Mouse (Mus musculus) megakaryocyte, embryonic 14.5 days (primary cell): ENCODE data around the gene Stk16.

Experiments
- FLI1 ChIP-seq: IDR thresholded peaks from 2 replicates; pipeline ENCODE4 v1.6.1; 2012; ENCODE audit warnings: low read length, inconsistent platforms, mixed read lengths
- GATA1 ChIP-seq: IDR thresholded peaks from 3 replicates; pipeline ENCODE4 v1.6.1; 2012; ENCODE audit warnings: mixed read lengths, low read length, inconsistent platforms, borderline replicate concordance

DNA sequence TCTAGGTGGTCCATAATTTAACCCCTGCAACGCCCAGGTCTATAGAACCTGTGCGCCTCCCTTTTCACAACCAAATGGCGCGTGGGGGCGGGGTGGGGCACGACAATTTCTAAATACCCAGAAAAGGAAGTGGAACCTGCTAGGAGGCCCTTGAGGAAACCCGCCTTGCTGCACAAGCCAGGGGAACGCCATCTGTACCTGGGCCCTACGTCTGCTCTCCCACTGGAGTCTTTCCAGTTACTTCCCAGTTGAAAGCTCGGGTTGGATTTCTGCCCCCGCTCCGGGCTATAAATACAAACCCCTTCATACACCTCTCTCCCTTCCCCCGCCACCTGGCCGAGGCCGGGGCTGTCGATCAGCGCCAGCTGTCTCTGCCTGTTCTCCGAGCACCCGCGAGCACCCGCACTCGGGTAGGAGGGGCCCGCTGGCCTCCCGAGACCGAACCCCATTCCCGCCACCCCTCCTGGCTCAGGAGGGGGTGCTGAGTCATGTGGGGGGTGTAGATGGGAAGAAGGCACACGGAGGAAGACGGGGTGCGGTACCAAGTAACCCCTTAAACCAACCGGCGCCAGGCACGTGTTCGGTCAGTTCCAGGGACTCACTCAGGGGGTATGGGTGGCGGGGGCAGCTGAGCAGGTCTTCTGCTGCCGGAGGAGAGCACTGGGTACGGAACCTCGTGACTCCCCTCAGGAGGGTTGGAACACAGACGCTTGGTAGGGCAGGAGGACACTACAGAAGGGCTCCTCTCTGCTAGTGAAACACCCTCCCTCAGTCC, 7.8 kb downstream of the Stk16 start:
- no peak for TF ChIP-seq GATA1
- no peak for TF ChIP-seq FLI1
